Mouse (Mus musculus): ENCODE measurements around the gene Foxp1. TPM values are rescaled to one million over a fixed set of nuclear protein-coding genes. Genes with fewer than 3 reads are reported as not detected.

The Foxp1 gene
- polyA plus RNA-seq, 1 experiment, result 93.7 TPM

DNA sequence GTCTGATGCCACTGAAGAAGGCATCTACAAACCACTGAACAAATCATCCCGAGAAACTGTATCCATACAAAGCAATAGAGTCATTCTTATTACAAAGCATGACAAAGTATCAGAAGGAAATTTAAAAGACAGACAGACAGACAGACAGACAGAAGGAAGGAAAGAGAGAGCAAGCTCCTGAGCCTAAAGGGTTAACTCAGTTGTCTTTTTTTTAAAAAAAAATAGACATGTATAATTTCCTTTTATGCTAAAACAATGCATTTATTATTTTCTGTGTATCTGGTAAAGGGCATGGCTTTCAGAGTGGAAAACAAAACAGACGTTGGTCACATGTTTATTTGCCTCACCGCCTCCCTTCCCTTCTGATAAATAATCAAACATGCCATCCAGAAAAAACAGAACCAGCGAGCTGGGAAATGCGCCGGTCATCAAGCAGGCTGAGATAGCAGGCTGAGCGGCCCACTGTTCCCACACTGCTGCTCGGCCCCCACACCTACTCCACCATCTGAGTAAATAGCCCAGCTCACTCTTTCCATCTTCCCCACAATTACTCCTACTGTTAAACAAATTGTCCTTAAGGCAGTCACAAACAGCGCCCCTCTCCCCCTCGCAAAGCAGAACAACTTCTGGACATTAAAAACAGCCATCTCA is 428.1 kb downstream of the Foxp1 start:
- peak overlapping the region; percentile 20 for H3K4me3 ChIP-seq (replicated peaks; ENCODE audit: control insufficient read depth, low read depth, low read length)
- H3K27ac ChIP-seq (ENCODE audit: control insufficient read depth, insufficient read depth, low read depth, low read length, poor library complexity), result no peak overlapping the region
- peaks cover 1% of the 10 kb centered on the region; the same call in 1 of the 2 replicates for H3K4me1 ChIP-seq (ENCODE audit: control insufficient read depth, insufficient read depth, low read length)
- WGBS, result 32% methylated on average over 10 of the region's 10 CpGs
- TF ChIP-seq CTCF (IDR thresholded peaks at IDR 0.05; ENCODE audit: control insufficient read depth, insufficient read depth, low read length) (no peak), POLR2A (IDR thresholded peaks at IDR 0.05; ENCODE audit: borderline replicate concordance, control insufficient read depth, low read depth, low read length) (no peak)

DNA sequence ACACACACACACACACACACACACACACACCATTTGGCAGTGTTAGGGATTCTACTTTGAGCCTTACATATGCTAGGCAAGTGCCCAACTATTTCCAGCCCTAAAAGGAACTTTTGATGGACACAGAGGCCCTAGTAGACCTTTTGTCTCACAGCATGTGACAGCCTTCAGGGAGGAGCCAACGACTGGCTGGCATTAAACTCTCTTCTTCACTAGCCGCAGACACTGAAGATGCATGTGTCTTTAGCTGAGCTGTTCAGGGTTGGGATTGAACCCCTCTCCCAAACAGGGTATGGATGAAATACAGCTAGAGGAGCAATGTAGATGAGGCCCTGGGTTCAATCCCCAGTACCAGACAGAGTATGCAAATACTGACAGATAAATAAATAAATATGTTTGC is 428.7 kb downstream of the Foxp1 start:
- Histone ChIP-seq H3K4me1 (ENCODE audit: control insufficient read depth, insufficient read depth, low read length) (peaks cover 1% of the 10 kb centered on the region; the same call in 1 of the 2 replicates), H3K4me3 (replicated peaks; ENCODE audit: control insufficient read depth, low read depth, low read length) (no peak overlapping the region), H3K27ac (ENCODE audit: control insufficient read depth, insufficient read depth, low read depth, low read length, poor library complexity) (no peak overlapping the region)
- 61% methylated on average over 2 of the region's 2 CpGs for WGBS
- no peak for TF ChIP-seq CTCF (IDR thresholded peaks at IDR 0.05; ENCODE audit: control insufficient read depth, insufficient read depth, low read length)

DNA sequence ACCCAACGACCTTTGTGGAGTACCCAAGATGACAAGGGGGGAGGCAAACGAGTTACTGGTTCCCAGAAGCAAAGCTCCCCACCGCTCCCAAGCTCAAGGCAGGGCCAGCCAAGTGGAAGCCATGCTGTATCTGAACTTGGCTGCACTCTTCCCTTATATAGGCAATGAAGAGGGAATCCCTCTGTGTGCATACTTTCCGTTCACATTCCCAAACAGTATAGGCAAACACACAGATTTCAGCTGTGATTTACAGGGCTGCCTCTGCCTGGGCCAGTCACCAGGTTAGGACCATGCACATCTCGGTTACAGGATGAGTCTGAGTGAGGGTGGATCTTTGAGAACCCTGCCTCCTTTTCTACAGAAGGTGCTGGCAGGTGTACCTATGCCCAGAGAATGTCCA is 429.3 kb downstream of the Foxp1 start:
- 78% methylated on average over 5 of the region's 5 CpGs for WGBS
- Histone ChIP-seq H3K4me3 (replicated peaks; ENCODE audit: control insufficient read depth, low read depth, low read length) (no peak overlapping the region), H3K4me1 (ENCODE audit: control insufficient read depth, insufficient read depth, low read length) (peaks cover 1% of the 10 kb centered on the region; the same call in 1 of the 2 replicates), H3K27ac (ENCODE audit: control insufficient read depth, insufficient read depth, low read depth, low read length, poor library complexity) (no peak overlapping the region)
- TF ChIP-seq CTCF (IDR thresholded peaks at IDR 0.05; ENCODE audit: control insufficient read depth, insufficient read depth, low read length) (no peak), POLR2A (IDR thresholded peaks at IDR 0.05; ENCODE audit: borderline replicate concordance, control insufficient read depth, low read depth, low read length) (no peak)

DNA sequence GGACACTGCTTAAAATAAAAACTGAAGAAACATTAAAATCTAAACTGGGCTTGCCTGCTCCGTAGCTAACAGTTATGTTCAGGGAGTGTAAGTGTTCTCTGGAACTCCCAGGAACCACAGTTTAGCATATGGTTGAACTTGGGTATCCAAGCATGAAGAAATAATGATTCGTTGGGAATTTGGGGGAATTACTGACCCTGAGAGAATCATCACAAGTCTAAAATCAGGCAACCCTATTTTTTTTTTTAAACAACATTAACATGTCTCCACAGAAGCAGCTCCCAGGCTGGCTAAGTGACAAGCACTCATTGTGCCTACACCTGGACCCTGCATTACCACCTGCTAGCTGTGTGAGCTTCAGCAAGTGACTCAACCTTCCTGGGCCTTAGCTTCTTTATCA is 430.7 kb downstream of the Foxp1 start:
- H3K4me3 ChIP-seq (replicated peaks; ENCODE audit: control insufficient read depth, low read depth, low read length), result no peak overlapping the region
- H3K27ac ChIP-seq (ENCODE audit: control insufficient read depth, insufficient read depth, low read depth, low read length, poor library complexity), result no peak overlapping the region
- 83% methylated on average over 2 of the region's 2 CpGs for WGBS
- TF ChIP-seq POLR2A (IDR thresholded peaks at IDR 0.05; ENCODE audit: borderline replicate concordance, control insufficient read depth, low read depth, low read length) (no peak), CTCF (IDR thresholded peaks at IDR 0.05; ENCODE audit: control insufficient read depth, insufficient read depth, low read length) (no peak)
- H3K4me1 ChIP-seq (ENCODE audit: control insufficient read depth, insufficient read depth, low read length), result peaks cover 1% of the 10 kb centered on the region; the same call in 1 of the 2 replicates

DNA sequence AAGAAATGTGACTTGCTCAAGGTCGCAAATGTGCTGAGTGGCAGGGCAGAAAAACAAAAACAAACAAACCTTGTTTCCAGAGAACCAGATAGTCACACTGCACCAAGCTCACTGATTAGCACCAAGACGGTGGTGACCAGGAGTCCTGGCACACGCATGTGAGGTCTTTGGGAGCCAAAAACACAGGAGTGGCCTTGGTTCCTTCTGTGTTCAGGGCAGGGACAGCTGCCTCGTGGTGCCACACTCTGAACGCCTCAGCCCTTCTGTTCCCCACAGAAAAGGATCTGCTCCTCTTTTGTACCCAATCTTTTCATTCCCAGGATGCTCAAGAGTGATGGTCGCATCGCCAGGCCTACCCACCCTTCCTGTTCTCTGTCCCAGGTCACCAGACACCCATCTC is 434.9 kb downstream of the Foxp1 start:
- WGBS, result 86% methylated on average over 7 of the region's 7 CpGs
- no peak for TF ChIP-seq CTCF (IDR thresholded peaks at IDR 0.05; ENCODE audit: control insufficient read depth, insufficient read depth, low read length)
- TF ChIP-seq POLR2A (IDR thresholded peaks at IDR 0.05; ENCODE audit: borderline replicate concordance, control insufficient read depth, low read depth, low read length), result no peak
- Histone ChIP-seq H3K4me3 (replicated peaks; ENCODE audit: control insufficient read depth, low read depth, low read length) (no peak overlapping the region), H3K4me1 (ENCODE audit: control insufficient read depth, insufficient read depth, low read length) (no peaks in the 10 kb centered on the region), H3K27ac (ENCODE audit: control insufficient read depth, insufficient read depth, low read depth, low read length, poor library complexity) (no peak overlapping the region)

DNA sequence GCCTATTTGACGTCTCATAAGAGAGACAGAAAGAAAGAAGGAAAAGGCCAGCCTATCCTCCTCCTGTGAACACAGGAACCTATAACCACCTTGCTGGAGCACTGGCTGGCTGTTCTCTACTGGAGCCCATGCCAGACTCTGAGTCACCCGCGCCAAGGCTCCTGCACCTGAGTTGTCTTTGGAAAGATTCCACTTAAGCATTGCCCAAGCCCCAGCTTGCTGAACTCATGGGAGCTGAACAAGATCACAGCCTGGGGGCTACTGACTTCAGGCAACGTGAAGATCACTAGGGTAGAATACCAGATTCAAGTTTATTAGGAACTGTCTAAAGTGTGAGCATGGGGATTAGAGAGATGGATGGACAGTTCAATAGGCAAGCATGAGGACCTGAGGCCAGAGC is 437.6 kb downstream of the Foxp1 start:
- Histone ChIP-seq H3K27ac (ENCODE audit: control insufficient read depth, insufficient read depth, low read depth, low read length, poor library complexity) (no peak overlapping the region), H3K4me3 (replicated peaks; ENCODE audit: control insufficient read depth, low read depth, low read length) (no peak overlapping the region), H3K4me1 (ENCODE audit: control insufficient read depth, insufficient read depth, low read length) (no peaks in the 10 kb centered on the region)
- TF ChIP-seq POLR2A (IDR thresholded peaks at IDR 0.05; ENCODE audit: borderline replicate concordance, control insufficient read depth, low read depth, low read length) (no peak), CTCF (IDR thresholded peaks at IDR 0.05; ENCODE audit: control insufficient read depth, insufficient read depth, low read length) (no peak)
- WGBS, result 81% methylated on average over 4 of the region's 4 CpGs

DNA sequence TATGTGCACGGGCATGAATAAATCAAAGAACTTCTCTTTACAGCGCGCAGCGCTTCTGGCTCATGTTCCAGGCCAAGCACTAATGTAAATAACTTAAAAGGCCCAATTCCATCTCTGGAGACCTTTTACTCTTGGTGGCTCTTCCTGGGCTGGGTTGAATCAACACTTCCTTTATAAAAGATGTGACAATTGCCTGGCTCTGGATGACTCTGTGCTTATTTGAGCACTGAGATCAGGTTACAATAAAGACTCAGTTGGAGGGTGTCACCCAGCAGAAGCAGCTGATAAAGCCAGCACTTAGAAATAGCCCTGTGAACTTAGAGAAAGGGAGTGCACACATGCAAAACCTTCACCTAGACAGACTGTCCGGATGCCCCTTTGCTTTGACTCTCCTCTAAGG is 441.3 kb downstream of the Foxp1 start:
- no peak for TF ChIP-seq CTCF (IDR thresholded peaks at IDR 0.05; ENCODE audit: control insufficient read depth, insufficient read depth, low read length)
- no peaks in the 10 kb centered on the region for H3K4me1 ChIP-seq (ENCODE audit: control insufficient read depth, insufficient read depth, low read length)
- no peak overlapping the region for H3K27ac ChIP-seq (ENCODE audit: control insufficient read depth, insufficient read depth, low read depth, low read length, poor library complexity)
- no peak overlapping the region for H3K4me3 ChIP-seq (replicated peaks; ENCODE audit: control insufficient read depth, low read depth, low read length)
- 64% methylated on average over 5 of the region's 5 CpGs for WGBS

DNA sequence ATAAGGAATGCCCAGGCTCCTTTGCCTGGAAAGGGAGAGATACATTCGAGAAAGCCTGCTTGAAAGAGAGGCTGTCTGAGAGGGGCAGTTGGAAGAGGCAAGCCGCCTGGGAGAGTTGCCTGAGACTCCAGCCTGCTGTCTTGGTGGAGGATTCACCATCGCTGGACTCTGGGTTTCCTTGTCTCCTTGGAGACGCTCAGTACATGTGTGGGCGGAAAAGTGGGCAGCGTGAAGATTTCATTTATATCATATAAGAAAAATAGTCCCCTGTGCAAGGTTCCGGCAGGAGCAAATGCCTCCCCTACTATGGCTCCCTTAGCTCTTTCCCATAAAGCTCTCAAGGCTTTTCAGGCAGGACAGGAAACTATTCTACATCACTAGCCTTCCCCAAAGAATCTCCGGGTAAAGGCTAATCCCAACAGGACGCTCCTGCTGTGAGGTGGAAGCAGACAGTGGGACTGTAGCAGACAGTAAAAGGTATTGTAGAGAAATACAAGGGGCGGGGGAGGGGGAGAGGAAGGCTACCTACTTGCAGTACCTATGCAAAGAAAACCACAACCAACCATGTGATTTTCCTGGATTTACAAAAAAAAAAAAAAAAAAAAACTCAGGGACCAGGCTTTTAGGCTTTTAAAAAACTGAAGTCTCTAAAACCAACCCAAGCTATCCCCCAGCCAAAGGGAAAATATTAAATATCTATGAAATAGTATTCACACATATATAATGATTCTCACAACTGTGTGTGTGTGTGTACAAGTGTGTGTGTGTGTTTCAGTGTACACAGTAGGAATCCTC is 443.3 kb downstream of the Foxp1 start:
- Histone ChIP-seq H3K4me1 (ENCODE audit: control insufficient read depth, insufficient read depth, low read length) (no peaks in the 10 kb centered on the region), H3K4me3 (replicated peaks; ENCODE audit: control insufficient read depth, low read depth, low read length) (no peak overlapping the region), H3K27ac (ENCODE audit: control insufficient read depth, insufficient read depth, low read depth, low read length, poor library complexity) (no peak overlapping the region)
- WGBS, result 90% methylated on average over 10 of the region's 10 CpGs
- TF ChIP-seq CTCF (IDR thresholded peaks at IDR 0.05; ENCODE audit: control insufficient read depth, insufficient read depth, low read length), result no peak
- TF ChIP-seq POLR2A (IDR thresholded peaks at IDR 0.05; ENCODE audit: borderline replicate concordance, control insufficient read depth, low read depth, low read length), result no peak

All from bone marrow, adult 2 months (tissue).